Mouse (Mus musculus) CD4-positive naive resting alpha-beta T cell, adult 57 days (primary cell): ENCODE data around the gene Gm47969. TPM values are rescaled to one million over a fixed set of nuclear protein-coding genes. Genes with fewer than 3 reads are reported as not detected.

Experiments
- total RNA-seq: library from RNA; stranded (reverse); gene quantifications from one replicate; pipeline ENCODE4 v1.2.4, GENCODE M21; 2023

The Gm47969 gene
- total RNA-seq: not detected

DNA sequence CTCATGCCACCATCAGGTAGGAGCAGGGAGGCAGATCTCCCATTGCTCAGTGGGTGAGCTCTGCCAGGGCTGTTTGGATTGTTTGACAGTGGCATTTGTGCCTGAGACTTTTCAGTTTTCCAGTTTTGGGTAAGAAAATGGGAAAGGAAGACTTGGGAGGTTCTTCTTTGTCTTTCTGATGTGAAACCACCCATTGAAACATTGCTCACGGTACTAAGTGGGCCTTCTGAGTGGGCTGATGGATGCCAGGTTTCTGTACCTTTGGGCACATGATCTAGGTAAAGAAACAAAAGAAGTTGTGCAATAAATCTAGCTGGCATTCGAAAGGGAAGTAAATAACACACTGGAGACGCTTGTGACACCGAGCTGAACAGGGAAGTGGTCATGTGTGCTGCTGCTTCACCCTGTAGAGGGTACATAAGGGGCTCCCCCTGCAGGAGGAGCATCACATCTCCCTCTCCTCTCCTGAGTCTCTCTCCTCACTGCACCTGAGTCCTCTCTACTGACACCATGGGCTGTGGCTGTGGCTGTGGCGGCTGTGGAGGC is at the start of gene Gm47969:
Gene Gm47969, plus strand, starts transcription at position 51 of the 546 bp plus-strand sequence.

DNA sequence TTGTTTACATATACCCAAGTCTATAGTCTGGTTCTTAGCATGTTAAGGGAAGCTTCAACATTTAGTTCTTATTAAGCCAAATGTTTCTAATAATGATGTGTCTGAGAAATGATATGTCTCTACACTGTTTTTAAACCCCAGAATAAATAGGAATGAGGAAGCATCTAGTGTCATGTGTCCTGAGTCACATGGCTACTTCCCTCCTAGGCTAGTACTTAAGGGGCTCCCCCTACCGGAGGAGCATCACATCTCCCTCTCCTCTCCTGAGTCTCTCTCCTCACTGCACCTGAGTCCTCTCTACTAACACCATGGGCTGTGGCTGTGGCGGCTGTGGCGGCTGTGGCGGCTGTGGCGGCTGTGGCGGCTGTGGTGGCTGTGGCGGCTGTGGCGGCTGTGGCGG is 44.4 kb upstream of the Gm47969 start, which contains the start of gene Gm47959:
Gene Gm47959, plus strand, starts transcription at position 243 of the 400 bp plus-strand sequence.

DNA sequence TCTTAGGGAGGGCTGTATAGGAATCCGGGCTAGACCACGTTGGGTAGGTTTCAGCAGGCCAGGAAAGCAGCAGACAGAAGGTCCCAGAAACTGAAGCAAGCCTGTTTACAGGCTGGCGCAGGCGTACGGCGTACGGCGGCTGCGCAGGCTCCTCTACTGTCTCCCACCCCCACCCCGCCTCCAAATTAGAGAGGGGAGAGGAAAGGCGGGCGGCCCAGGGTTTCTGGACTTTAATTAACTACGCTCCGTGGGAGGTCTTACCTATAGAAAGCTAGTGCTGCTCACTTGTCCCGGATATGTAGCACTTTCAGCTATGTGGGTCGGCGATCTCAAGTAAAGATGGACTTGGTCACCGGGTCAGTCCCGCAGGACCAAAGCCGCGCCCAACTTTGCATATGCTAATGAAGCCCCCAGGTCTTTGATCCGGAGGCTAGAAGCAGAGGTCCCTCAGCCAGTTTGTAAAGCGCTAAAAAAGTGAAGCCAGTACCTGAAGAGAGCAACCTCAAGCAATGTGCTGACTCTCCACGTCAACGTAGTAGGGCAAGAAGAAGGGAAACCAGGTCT is 6.5 kb upstream of the Gm47969 start, which contains the start of gene Slc19a3:
Gene Slc19a3, minus strand, starts transcription at position 340 of the 564 bp plus-strand sequence.

DNA sequence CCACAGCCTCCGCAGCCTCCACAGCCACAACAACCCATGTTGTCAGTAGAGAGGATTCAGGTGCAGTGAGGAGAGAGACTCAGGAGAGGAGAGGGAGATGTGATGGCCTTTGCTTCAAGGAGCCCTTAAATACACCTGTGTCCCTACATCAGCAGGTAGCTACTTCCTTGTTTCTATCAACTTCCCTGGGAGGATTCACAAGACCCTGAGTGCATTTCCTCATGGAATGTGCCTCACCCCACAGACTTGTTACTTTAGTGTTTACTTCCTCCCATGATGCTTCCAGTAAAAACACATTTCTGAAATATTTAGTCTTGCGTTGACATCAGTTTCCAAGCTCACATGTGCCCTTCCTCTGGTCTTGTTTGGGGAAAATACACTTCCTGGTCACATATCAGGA is 2.4 kb upstream of the Gm47969 start, which contains the start of gene Krtap28-10:
Gene Krtap28-10, minus strand, starts transcription at position 101 of the 400 bp plus-strand sequence.

DNA sequence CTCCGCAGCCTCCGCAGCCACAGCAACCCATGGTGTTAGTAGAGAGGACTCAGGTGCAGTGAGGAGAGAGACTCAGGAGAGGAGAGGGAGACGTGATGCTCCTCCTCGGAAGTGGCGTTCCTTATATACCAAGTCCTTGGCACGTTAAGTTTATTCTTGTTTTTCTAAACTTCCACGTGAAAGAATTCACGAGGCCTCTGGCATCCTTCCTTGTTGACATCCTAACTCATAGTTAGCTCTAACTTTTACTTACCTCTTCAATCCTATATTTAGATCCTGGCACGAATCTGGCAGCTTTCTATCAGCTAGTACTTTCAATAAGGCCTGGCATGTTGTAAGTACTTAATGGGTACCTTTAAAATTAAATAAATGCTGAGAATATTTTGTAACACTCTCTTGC is 14.5 kb downstream of the Gm47969 start, which contains the start of gene A030005K14Rik:
Gene A030005K14Rik, minus strand, starts transcription at position 101 of the 400 bp plus-strand sequence.

DNA sequence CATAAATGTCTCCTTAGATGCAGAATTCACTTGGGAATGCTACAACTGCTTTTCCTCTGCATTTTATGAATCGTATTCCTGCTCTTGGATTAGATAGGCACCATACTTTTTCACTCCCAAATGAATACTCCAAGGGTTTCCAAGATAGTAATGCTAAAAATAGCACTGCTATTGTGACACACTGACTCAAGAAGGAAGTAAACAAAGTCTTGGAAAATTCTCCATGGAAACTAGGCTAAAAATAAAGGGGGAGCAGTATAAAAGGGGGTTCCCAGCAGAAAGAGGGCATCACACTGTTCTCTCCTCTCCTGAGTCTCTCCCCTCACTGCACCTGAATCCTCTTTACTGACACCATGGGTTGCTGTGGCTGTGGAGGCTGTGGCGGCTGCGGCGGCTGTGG is 15.9 kb downstream of the Gm47969 start, which contains the start of gene Krtap28-13:
Gene Krtap28-13, plus strand, starts transcription at position 288 of the 400 bp plus-strand sequence.

Other genes starting within 250 kb of the Gm47969 start
- gene Agfg1, start 205.4 kb upstream of the Gm47969 start, total RNA-seq: 102 TPM
- gene A030005L19Rik, start 131.6 kb upstream of the Gm47969 start, total RNA-seq: 5.9 TPM
- 0.77 TPM for gene A030014E15Rik, start 120.0 kb upstream of the Gm47969 start, total RNA-seq
- not detected for gene Gm6217, start 113.5 kb upstream of the Gm47969 start, total RNA-seq
- gene A030003K21Rik, start 101.5 kb upstream of the Gm47969 start, total RNA-seq: not detected
- gene Gm7544, start 88.9 kb upstream of the Gm47969 start, total RNA-seq: not detected
- not detected for gene Gm47955, start 84.6 kb upstream of the Gm47969 start, total RNA-seq
- not detected for gene Gm47959, start 44.4 kb upstream of the Gm47969 start, total RNA-seq
- gene Slc19a3, start 6.5 kb upstream of the Gm47969 start, total RNA-seq: not detected
- gene Krtap28-10, start 2.5 kb upstream of the Gm47969 start, total RNA-seq: not detected
- not detected for gene A030005K14Rik, start 14.4 kb downstream of the Gm47969 start, total RNA-seq
- not detected for gene Krtap28-13, start 16.0 kb downstream of the Gm47969 start, total RNA-seq
- not detected for gene Ccl20, start 71.8 kb downstream of the Gm47969 start, total RNA-seq
- gene Daw1, start 114.8 kb downstream of the Gm47969 start, total RNA-seq: not detected